Mouse (Mus musculus): ENCODE measurements at regions not wholly inside any gene's neighbourhood (a gene's known extent, or its start where the extent isn't known, plus 50 kb on each side); places are given as distances from the start of the nearest gene placed in this dataset.
"Not testable (repeated sequence)": the region's sequence is repeated elsewhere in the genome, so short reads cannot be mapped to it uniquely, and the experiment has no call there.

DNA sequence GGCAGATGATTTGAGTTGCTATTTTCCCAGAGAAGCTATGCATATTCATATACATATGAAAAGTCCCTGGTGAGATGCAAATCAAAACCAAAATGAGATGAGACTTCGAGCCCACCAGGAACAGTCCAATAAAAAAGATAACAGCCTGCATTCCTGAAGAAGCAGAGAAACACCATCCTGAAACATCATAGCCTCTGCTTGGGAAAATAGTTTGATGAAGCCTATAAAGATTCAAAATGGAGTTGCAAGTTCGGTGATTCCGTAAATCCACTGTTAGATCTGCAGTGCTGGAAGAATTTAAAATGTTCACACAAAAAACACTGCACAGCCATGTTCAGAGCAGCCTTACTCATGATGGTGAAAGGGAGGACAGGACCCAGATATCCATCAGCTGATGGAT is 98.9 kb downstream of the Gm15319 start:
- H3K9me3 ChIP-seq (ENCODE audit: control insufficient read depth, low read length); H3K36me3 ChIP-seq (ENCODE audit: control insufficient read depth, insufficient read depth); H3K9ac ChIP-seq (replicated peaks; ENCODE audit: low read depth, low read length); H3K4me2 ChIP-seq (ENCODE audit: low read length); H3K27me3 ChIP-seq (replicated peaks; ENCODE audit: control insufficient read depth, insufficient read depth, low read length); H3K4me3 ChIP-seq (replicated peaks; ENCODE audit: low read length); H3K27ac ChIP-seq (ENCODE audit: low read length); ATAC-seq; H3K4me1 ChIP-seq (replicated peaks; ENCODE audit: control insufficient read depth, insufficient read depth, low read length): not testable (repeated sequence)
- WGBS = 86% methylated on average over 3 of the region's 3 CpGs

- not testable (repeated sequence) for H3K9ac ChIP-seq (replicated peaks; ENCODE audit: low read depth, low read length); H3K27ac ChIP-seq (ENCODE audit: low read length); H3K4me1 ChIP-seq (replicated peaks; ENCODE audit: control insufficient read depth, insufficient read depth, low read length); H3K27me3 ChIP-seq (replicated peaks; ENCODE audit: control insufficient read depth, insufficient read depth, low read length); H3K9me3 ChIP-seq (ENCODE audit: control insufficient read depth, low read length); H3K4me3 ChIP-seq (replicated peaks; ENCODE audit: low read length); H3K36me3 ChIP-seq (ENCODE audit: control insufficient read depth, insufficient read depth); H3K4me2 ChIP-seq (ENCODE audit: low read length); ATAC-seq
- 80% methylated on average over 5 of the region's 7 CpGs for WGBS
Measured at GRCm38 (mm10) chr8:20262847-20263570, 100.0 kb downstream of the Gm15319 start.

GRCm38 (mm10) chr8:20262253-20262652 is 100.8 kb downstream of the Gm15319 start:
- H3K9me3 ChIP-seq (ENCODE audit: control insufficient read depth, low read length) = not testable (repeated sequence)
- WGBS = no CpG with 5 or more reads among the region's 3 CpGs

DNA sequence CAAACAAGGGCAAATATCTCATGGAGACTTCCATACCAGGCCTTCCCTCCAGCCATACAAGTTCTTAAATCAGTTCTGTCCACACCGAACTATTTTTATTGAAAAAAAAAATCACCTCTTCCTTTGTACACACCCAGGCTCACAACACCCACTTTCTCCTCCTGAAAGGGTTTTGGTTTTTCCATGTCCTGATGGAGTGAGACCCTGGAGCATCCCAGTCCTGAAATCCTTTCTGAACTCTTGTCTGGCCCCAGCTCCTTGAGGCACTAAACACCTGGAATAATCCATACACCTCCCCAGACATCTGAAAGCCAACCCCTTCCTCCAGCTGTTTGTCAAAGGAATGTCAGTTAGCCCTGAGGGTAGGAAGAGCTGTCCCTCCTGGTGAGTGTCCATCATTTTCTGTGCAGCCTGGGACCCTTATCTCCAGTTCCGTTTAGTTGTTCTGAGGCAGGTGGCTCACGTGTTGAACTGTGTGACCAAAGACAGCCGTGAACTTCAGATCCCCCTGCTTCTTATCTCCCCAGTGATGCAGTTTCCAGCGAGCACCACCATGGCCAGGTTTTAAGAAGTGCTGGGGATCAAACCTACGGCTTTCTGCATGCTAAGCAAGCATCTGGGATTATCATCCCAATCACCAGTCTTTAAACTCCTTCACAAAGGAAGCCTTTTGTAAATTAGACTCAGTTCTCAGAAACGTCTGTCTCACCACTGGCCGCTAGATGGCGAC is 101.4 kb downstream of the Gm15319 start:
- not testable (repeated sequence) for H3K27me3 ChIP-seq (replicated peaks; ENCODE audit: control insufficient read depth, insufficient read depth, low read length); H3K4me1 ChIP-seq (replicated peaks; ENCODE audit: control insufficient read depth, insufficient read depth, low read length); H3K9me3 ChIP-seq (ENCODE audit: control insufficient read depth, low read length); H3K36me3 ChIP-seq (ENCODE audit: control insufficient read depth, insufficient read depth); H3K4me2 ChIP-seq (ENCODE audit: low read length); H3K27ac ChIP-seq (ENCODE audit: low read length); H3K9ac ChIP-seq (replicated peaks; ENCODE audit: low read depth, low read length); H3K4me3 ChIP-seq (replicated peaks; ENCODE audit: low read length)
- WGBS = 62% methylated on average over 6 of the region's 9 CpGs
- ATAC-seq = peak; percentile 55; the same call in 1 of the 2 replicates

More at GRCm38 (mm10) chr8:20262253-20262652, 100.8 kb downstream of the Gm15319 start:
- peak; percentile 59; the same call in 1 of the 2 replicates for ATAC-seq
- H3K4me2 ChIP-seq (ENCODE audit: low read length); H3K27me3 ChIP-seq (replicated peaks; ENCODE audit: control insufficient read depth, insufficient read depth, low read length); H3K4me1 ChIP-seq (replicated peaks; ENCODE audit: control insufficient read depth, insufficient read depth, low read length); H3K4me3 ChIP-seq (replicated peaks; ENCODE audit: low read length); H3K36me3 ChIP-seq (ENCODE audit: control insufficient read depth, insufficient read depth); H3K27ac ChIP-seq (ENCODE audit: low read length); H3K9ac ChIP-seq (replicated peaks; ENCODE audit: low read depth, low read length): not testable (repeated sequence)

DNA sequence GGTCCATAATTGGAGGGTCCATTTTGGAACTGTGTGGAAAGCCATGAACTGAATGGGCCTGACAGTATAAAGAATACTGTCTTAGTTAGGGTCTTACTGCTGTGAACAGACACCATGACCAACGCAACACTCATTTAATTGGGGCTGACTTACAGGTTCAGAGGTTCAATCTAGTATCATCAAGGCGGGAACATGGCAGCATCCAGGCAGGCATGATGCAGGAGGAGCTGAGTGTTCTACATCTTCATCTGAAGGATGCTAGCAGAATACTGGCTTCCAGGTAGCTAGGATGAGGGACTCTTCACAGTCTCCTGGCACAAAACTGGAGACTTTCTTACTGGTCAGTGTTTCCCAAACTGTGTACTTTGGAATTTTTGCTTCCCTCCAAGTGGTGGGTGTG is 102.0 kb downstream of the Gm15319 start:
- ATAC-seq; H3K9ac ChIP-seq (replicated peaks; ENCODE audit: low read depth, low read length); H3K4me2 ChIP-seq (ENCODE audit: low read length); H3K27me3 ChIP-seq (replicated peaks; ENCODE audit: control insufficient read depth, insufficient read depth, low read length); H3K36me3 ChIP-seq (ENCODE audit: control insufficient read depth, insufficient read depth); H3K4me1 ChIP-seq (replicated peaks; ENCODE audit: control insufficient read depth, insufficient read depth, low read length); H3K27ac ChIP-seq (ENCODE audit: low read length); H3K4me3 ChIP-seq (replicated peaks; ENCODE audit: low read length); H3K9me3 ChIP-seq (ENCODE audit: control insufficient read depth, low read length): not testable (repeated sequence)
- no CpG with 5 or more reads among the region's 2 CpGs for whole genome bisulfite sequencing

DNA sequence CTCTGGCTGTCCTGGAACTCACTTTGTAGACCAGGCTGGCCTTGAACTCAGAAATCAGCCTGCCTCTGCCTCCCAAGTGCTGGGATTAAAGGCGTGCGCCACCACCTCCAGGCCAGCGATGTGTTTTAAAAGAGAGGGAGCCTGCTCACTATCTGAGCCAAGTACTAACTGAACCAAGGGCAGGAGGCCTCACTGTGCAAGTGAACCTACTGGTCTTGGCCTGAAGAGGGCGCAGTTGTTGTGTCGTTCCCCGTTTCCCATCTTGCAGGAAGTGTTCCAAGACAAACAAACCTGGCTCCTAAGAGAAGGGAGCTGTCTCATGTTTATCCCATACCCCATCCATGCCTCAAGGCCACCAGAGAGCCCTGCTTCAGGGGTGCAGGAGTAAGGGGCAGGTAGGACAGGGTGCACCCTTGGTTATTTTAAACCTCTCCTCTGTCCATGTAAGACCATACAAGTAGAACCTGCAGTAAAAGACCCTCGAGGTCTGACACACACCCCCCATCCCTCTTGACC is 102.8 kb downstream of the Gm15319 start:
- H3K4me2 ChIP-seq (ENCODE audit: low read length); ATAC-seq; H3K4me3 ChIP-seq (replicated peaks; ENCODE audit: low read length); H3K9ac ChIP-seq (replicated peaks; ENCODE audit: low read depth, low read length); H3K36me3 ChIP-seq (ENCODE audit: control insufficient read depth, insufficient read depth); H3K9me3 ChIP-seq (ENCODE audit: control insufficient read depth, low read length); H3K27ac ChIP-seq (ENCODE audit: low read length); H3K4me1 ChIP-seq (replicated peaks; ENCODE audit: control insufficient read depth, insufficient read depth, low read length); H3K27me3 ChIP-seq (replicated peaks; ENCODE audit: control insufficient read depth, insufficient read depth, low read length): not testable (repeated sequence)
- WGBS = 73% methylated on average over 3 of the region's 7 CpGs

DNA sequence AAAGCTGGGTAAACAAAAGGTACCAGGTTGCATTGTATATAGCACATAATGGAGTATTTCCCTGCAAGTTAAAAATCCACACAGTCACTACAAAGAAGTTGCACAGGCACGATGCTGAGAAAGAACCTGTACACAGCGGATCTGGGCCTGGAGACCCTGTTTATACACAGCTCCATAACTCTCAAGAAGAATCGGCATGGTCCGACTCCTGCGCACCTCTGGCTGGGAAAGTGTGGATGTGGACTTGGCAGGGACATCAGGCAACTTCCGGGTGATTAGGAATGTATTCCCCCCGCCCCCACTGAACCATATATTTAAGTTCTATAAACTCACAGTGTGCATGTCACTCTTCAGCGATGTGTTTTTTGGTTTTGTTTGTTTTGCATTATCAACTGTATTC is 103.3 kb downstream of the Gm15319 start:
- WGBS = 89% methylated on average over 7 of the region's 8 CpGs
- not testable (repeated sequence) for H3K27ac ChIP-seq (ENCODE audit: low read length); H3K9me3 ChIP-seq (ENCODE audit: control insufficient read depth, low read length); H3K4me1 ChIP-seq (replicated peaks; ENCODE audit: control insufficient read depth, insufficient read depth, low read length); H3K9ac ChIP-seq (replicated peaks; ENCODE audit: low read depth, low read length); H3K27me3 ChIP-seq (replicated peaks; ENCODE audit: control insufficient read depth, insufficient read depth, low read length); ATAC-seq; H3K4me2 ChIP-seq (ENCODE audit: low read length); H3K36me3 ChIP-seq (ENCODE audit: control insufficient read depth, insufficient read depth); H3K4me3 ChIP-seq (replicated peaks; ENCODE audit: low read length)
